Mouse (Mus musculus) kidney, adult 18-20 months (tissue): ENCODE measurements around the gene Galc.

Experiments used
- DNase-seq: peaks from one replicate; pipeline ENCODE4 v3.0.0; 2021

Gene Galc

GRCm38 (mm10) chr12:98179496-98179895 lies 79.8 kb downstream of the Galc start:
- no peak for DNase-seq

DNA sequence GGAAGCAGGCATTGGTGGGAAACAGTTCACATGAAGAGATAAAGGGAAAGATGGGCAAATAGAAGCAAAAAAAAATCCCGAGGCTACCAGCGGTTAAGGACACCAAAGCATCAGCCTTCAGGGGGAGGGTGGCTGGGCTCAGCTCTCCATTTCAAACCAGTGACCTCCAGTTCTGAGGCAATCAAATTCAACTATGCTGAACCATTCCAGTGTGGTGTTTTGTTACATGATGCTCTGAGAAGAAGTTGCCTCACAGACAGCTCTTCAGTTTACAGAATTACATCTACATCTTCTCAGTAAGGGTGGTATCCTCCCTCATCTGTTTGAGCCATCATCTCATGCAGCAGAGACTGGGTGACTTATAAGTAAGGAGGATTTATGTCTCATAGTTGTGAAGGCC lies 82.6 kb downstream of the Galc start:
- DNase-seq, result no peak

DNA sequence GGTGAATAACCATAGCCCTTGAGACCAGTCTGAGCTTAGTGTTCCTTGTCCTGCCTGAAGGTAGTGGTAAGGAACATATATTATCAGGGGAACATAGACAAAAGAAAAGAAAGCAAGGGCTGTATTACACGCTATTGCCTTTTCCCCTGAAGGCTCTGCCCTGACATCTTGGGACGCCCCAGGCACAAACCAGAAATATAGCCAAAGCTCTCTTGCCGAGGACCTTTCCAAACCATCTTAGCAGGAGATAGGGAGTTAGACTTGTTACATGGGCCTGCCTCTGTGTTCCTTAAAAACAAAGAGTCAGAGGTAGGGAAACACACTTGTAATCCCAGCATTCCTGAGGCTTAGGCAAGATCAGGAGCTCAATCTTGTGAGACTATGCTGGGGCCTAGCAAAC lies 97.4 kb downstream of the Galc start:
- DNase-seq, result no peak

DNA sequence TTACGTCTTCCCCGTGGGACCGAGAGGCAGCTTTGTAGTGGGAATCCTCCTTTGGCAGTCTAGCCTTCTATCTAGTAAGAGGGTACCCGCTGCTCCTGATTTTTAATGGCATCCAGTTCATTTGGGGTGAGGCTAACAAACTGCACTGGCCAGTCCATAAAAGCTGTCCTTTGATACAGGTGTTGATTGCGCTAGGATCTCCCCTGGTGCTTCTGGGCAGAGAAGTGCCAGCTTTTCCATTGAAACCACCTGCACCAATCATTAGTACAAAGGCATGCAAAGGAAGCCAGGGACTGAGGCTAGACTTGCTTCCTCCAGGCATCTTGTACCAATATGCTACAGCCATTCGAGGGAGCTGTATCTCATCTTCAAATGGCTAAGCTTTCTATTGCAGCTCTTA lies 98.4 kb downstream of the Galc start:
- DNase-seq, result no peak
